Mouse (Mus musculus) cerebellum, postnatal 4 days (tissue): Measurements from ENCODE around the gene Dlx1.

Experiments
- DNase-seq, 2 experiments: peaks; one replicate each; pipeline ENCODE4 v3.0.0; 2022; ENCODE audit warnings: low spot score in 2 of 2, mixed read lengths in 1 of 2

Dlx1 gene

DNA sequence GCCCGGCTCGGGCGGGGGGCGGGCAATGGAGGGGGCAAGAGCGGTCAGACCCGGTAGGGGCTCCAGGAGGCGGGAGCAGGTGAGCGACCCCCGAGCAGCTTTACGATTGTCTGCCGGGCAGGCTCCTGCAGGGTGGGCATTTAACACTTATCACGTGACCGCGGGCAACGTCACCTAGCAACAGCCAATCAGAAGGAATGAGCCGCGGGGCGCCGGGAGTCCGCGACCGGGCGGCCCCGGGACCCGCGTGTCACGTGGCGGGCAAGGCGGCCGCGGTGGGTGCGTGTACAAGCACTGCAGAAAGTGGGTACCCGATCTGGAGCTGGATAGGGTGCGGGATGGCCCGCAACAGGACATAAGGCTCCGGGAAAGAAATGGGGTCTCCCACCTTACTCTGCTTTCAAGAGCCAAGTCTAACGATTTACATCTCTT lies 18.7 kb downstream of the Dlx1 start, which contains the start of gene Dlx2:
TSS of gene Dlx2 (minus strand) at position 115 of the 432 bp plus-strand sequence.
- DNase-seq = peak in 1 of 2 experiments; percentile 45

DNA sequence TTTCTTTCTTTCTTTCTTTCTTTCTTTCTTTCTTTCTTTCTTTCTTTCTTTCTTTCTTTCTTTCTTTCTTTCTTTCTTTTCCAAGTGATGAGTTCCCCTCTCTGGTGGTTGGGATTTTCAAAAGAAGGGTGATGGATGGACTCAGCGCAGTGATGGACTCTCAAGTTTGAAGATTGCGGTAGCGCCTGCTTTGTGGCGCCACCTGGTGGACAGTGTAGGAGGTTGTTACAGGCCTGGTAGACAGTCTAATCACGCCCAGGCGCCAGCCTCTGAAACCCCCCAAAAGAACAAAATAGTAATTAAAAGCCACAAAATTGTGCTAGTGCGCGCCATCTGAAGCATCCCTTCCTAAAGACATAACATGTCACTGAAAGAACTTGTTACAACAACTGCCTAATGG lies 19.9 kb downstream of the Dlx1 start:
- peak in 1 of 2 experiments; percentile 85 for DNase-seq

DNA sequence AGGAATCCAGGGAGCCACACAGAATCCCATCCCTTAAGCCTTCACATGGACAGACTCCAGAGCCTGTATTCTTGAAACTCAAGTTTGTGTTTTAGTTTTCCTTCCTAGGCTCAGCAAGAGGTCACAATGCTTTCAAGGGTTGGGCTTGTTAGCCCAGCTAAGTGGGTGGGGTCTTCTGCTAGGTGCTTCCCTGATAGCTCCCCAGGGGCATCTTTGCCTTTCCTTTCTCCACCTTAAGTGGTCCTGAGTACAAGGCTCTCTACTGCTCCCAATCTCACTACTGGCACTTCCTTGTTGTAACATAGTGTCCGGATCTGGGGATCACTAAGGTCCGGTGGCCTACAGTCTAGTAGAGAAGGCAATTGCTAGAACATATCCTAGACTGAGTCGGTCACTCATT lies 22.4 kb downstream of the Dlx1 start:
- no peak for DNase-seq

DNA sequence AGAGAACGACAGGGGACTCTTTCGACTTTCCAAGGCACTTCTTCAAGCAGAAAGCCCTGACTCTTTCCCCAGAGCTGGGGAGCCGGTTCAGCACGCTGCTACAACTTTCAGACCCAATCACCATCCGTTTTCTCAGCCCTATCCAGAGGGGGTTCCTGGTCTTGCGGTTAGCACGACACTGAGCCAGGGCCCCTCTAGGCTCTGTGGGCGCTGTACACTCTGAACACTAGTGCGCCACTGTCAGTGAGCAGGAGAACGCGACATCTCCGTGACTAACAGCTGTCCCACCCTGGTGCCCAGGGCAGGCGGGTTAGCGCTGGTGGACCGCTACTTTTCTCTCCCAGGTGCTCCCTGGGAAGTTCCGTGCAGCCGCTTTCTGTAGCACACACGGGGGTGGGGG lies 23.8 kb downstream of the Dlx1 start:
- no peak for DNase-seq

DNA sequence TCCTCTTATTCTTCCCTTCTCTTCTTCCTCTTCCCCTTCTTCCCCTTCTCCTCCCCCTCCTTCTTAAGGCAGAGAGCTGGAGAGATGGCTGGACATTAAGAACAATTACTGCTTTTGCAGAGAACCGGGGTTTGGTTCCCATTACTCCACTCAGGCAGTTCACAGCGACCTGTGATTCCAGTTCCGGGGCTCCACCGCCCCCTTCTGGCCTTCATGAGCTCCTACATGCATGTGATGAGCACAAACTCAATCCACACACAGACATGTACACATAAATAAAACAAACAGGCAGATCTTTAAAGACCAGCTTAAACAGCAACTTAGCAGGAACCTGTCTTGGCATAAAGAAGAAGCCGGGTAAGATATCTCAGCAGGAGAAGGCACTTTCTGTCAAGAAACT lies 28.2 kb downstream of the Dlx1 start:
- DNase-seq = no peak

DNA sequence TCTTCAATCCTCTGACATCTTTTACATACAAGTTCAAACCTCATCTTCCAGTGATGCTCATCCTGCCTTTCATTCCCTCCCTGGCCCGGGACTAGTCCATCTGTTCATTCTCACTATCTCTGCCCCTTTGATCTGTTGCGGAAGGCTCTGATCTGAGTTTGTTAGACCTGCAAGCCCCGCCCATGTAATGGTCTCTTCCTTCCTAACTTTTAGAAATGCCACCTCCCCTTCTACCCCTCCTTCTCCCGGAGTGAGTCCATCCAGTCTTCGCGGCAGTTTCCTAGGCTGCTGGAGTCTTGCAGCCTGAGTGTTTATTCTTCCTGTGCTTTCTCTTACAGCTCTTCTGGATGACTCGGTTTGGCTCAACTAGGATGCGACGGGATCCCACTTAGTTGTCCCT lies 38.6 kb downstream of the Dlx1 start:
- no peak for DNase-seq

DNA sequence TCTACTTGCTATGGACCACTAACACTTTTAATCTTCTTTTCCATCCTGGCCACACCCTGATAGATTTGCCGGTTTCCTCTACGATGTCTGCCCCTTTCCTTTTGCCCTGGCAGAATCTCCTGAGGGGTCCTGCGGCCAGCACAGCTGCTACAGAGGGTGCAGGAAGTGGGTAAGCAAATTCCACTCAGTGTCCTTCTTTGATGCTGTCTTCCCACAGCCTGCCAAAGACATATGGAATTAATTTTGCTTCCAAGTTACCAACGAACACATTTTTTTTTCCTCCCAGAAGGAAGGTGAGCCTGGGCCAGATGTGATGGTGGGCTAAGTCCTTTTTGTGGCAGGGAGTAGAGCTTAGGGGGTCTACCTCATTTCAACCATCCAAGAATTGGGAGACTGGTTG lies 45.8 kb downstream of the Dlx1 start:
- no peak for DNase-seq

DNA sequence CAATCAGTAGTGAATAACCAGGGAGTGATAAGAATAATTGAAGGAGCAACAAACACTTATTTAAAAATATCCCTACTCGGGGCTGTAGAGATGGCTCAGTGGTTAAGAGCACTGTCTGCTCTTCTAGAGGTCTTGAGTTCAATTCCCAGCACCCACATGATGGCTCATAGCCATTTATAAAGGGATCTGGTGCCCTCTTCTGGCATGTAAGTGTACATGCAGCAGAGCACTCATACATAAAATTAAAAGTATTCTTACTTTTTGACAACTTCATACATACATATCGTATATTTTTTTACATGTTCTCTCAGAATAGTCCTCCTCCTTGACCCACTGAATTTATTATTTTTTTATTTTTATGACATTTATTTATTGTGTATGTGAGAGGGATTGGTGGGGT lies 49.1 kb downstream of the Dlx1 start:
- no peak for DNase-seq

DNA sequence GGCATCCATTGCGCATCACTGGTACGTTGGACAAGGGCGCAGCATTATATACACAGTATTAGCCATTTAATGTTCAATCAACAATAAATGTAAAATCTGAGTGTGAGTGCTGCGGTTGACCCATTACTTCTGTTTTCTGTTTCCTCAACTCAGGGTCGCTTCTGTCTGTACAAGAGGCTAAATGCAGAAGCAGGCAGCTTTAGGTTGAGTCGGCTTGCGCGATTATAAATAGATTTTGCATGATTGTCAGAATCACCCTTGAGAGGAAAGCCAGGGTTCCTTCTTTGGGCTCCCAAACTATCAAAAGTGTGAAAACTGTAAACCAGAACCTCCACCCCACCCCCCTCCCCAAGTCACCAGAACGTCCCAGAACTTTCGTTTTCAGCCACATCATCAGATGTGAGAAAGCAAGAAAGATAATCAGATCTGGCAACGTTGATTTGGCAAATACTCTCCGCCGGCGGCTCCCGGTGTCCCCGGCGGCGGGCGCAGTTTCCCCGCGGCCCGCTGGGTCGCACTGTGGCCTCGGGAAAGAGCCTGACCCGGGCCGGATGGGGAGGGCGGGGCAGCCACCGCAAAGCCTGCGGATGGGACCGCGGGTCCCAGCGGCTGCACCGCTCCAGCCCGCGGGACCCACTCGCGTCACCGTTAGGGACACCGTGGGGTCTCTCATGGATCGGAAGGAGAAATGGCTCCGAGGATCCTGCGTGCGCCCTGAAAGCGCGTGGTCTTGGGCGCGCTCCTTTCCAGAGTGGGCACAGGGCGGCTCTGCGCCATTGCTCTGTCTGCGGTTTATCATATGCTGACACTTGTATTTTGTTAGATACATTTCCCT lies 52.9 kb downstream of the Dlx1 start:
- peak; percentile 42 to 64 for DNase-seq

DNA sequence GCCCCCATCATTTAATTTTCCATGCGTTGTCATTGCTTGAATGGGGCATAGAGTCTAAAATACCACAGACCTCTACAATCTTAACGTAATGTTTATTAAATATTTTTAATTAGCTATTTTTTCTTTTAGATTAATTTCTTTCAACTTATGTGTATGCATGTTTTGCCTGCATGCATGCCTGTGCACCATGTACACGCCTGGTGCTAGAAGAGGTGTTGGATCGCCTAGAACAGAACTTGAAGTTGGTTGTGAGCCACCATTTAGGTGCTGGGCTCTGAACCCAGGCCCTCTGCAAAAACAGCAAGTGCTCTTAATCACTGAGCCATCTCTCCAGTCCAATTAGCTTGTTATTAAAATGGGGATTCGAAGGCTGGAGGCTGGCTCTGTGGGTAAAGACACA lies 53.6 kb downstream of the Dlx1 start:
- DNase-seq = no peak
